Mouse (Mus musculus): Measurements from ENCODE around the gene Crat.
"Not testable (repeated sequence)": the region's sequence is repeated elsewhere in the genome, so short reads cannot be mapped to it uniquely, and the experiment has no call there.

Gene Crat

GRCm38 (mm10) chr2:30440211-30440700, 24.6 kb upstream of the Crat start:
- DNase-seq (ENCODE audit: low spot score), result no peak

DNA sequence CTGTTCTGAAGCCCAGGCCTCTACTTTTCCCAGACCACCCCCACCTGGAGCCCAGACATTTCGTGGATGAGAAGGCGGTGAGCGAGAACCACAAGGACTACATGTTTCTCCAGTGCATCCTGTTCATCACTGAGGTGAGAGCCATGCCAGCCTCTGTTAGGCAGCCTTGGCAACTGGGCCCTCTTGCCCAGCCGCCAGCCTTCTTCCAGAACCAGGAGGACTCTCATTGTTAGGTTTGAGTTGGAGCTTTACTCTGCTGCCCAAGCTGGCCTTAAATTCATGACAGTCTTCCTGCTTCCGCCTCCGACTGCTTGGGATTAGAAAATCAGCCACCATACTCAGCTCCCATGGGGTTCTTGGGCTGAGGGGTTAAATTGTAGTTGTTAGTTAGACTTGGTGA, 24.0 kb upstream of the Crat start:
- DNase-seq (ENCODE audit: low spot score), result no peak

- DNase-seq (ENCODE audit: low spot score), result no peak
These were observed 22.2 kb upstream of the Crat start for GRCm38 (mm10) chr2:30437791-30438190.

GRCm38 (mm10) chr2:30436809-30437208, 21.2 kb upstream of the Crat start:
- no peak for DNase-seq (ENCODE audit: low spot score)

DNA sequence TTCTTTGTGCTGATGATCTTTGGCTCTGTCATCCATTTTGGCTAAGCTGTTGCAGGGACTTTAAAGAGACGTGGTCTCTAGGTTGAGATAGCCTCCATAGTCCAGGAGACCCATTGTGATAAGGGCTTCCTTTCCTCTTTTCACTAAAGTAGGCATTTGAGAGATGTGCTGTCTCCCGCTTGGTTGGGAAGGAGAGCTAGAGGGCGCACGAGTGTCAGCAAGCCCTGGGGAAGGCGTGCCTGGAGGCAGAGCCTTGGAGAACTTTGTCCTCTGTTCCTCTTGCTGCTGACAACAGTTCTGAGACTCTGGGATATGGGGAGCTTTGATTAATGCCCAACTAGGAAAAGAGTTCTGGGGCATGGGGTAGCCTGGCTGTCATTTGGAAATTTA, 20.5 kb upstream of the Crat start:
- no peak for DNase-seq (ENCODE audit: low spot score)

- peak; percentile 70 for DNase-seq (ENCODE audit: low spot score)
These were observed 19.9 kb upstream of the Crat start for GRCm38 (mm10) chr2:30435326-30436155.

DNA sequence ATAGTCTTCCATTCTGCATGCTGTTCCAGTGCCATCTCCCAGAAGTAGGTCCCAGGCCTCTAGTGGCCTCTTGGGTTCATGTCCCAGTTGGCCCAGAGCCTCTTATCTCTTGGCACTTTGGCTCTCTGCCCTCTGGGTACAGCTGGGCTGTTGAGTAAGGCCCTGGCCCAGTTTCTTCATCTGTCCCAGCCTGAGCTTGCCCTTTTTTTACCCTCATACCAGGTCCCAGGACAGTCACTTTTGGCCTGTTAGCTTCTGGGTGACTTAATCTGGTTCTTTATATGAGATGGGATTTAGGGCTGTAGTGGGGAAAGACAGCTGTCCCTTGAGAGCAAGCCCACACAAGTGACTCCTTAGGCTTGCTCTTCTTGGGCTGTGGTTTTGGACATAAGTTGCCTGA, 13.5 kb upstream of the Crat start:
- no peak for DNase-seq (ENCODE audit: low spot score)

GRCm38 (mm10) chr2:30421432-30421831, 5.8 kb upstream of the Crat start:
- DNase-seq (ENCODE audit: low spot score), result no peak

GRCm38 (mm10) chr2:30419112-30419511, 3.5 kb upstream of the Crat start:
- DNase-seq (ENCODE audit: low spot score), result no peak

DNA sequence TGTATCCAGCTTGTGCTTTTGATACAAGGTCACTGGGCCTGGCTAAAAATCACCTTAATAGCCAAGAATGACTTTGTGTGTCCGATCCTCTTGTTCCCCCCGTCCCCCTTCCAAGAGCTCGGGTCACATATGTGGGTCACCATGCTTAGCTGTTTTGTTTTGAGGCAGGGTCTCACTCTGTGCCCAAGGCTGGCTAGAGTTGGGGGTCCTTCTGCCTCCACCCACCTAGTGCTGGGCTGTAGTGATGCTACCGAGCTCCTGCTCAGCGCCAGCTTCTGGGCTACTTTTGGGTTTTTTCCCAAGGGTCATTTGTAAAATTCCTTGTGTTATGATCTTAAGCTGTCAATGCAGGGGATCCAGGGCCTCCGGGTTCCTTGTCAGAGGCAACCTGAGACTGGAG, 2.6 kb upstream of the Crat start:
- DNase-seq (ENCODE audit: low spot score), result no peak

DNA sequence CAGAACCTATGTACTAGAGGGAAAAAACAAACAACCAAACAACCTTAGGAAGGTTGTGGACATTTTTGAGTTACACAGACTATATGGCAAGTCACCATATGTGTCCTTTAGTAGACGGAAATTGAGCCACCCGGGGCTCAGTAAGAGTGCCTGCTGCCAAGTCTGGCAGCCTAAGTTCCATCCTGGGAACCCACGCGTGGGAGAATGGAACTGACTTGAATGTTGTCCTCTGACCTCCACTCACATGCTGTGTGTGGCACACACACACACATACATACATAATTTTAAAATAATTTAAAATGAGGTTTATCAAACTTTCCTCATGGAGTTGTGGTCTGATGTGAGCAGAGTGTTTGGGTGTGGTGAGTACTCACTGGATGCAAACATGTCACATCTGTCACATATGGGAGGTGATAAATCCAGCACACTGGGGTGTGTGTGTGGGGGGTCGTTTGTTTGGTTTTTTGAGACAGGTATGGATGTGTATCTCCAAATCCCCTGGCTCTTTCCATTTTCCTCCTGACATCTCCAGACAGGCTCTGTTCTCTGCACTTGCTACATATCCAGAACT, 2.1 kb upstream of the Crat start:
- no peak for DNase-seq (ENCODE audit: low spot score)

GRCm38 (mm10) chr2:30417154-30417553, 1.5 kb upstream of the Crat start:
- not testable (repeated sequence) for DNase-seq (ENCODE audit: low spot score)

DNA sequence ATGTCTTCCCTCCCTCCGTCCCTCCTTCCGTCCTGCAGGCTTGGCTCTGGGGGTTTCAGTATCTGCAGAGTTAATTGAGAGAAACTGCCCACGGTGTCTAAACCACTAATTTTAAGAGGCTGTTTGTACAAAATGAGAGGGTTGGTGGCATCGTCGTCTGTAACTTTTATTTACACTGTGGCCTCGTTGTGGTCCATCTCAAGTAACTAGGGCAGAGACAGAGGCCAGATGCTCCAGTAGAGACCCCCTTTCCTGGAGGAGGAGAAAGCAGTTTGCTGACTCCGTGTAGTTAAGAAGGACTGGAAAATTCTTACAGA, 994 bp upstream of the Crat start:
- no peak for DNase-seq (ENCODE audit: low spot score)

DNA sequence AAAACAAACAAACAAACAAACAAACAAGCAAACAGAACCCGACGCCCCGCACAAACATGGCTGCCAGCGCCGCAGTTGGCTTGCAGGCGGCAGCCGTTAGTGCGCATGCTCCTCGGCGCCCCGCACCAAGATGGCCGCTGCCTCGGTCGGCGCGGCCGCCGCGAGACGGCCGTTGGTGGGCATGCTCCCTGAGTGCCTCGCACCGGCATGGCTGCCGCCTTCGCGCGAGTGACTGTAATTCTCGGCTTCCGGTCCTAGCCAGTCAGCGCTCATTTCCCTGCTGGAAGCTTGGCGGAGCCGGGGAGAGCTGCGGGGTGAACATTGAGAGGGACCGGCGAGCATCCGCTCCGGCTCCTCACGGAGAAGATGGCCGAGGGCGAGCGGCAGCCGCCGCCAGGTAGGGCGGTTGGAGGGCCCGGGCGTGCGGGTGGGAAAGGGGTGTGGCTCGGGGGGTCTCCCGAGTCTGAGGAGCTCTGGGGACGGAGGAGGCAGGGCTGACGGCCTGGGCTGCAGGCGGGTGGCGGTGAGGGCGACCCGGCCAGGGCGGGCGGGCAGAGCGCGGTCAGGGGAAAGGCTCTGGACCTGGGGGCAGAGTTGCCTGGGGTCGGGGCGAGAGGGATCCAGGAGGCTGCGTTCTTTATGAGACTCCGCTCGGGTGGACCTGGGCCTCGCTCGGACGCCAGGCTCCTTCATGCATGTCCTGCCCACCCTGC, 479 bp upstream of the Crat start, which contains the start of gene Ptpa:
Ptpa (plus strand) TSS at position 104 of the 713 bp plus-strand sequence.
- peak; percentile 77 for DNase-seq (ENCODE audit: low spot score)

DNA sequence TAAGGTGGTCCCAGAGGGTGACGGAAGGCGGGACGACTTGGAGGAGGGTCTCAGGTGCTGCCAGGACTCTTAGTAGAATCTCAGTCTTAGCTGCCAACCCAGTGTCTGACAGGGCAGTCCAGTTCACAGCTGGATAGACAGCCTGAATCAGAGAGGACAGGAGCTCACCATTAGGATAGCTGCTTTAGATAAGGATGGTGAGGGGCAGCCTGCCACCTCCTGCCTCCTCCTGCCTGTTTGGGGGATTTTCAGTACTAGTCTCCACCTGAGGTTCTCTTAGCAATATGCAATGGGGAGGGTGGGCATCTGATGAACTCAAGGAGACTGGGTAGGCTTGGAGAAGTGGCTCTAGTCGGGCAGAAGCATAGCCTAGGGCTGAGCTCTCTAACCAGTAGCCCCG, 932 bp downstream of the Crat start:
- DNase-seq (ENCODE audit: low spot score), result no peak

DNA sequence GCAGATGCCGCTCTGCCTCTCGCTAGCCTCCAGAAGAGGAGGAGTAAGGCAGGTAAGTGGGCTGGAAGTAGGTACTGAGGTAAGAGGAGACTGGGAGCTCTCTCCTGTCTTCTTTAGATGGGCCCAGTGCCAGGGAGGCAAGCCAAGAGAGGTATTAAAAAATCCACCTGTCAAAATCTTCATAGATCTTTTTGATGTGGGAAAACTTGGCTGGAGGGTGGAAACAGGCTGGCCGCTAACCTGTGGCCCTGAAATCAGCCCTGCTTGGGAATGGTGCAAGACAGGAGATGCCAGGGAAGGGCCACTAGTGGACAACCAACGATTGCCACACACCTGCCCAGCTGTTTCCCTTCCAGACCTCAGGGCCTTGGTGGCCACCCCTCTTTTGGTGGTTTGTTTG, 1.5 kb downstream of the Crat start:
- no peak for DNase-seq (ENCODE audit: low spot score)

- no peak for DNase-seq (ENCODE audit: low spot score)
These were observed 2.3 kb downstream of the Crat start for GRCm38 (mm10) chr2:30413038-30413973.

- DNase-seq (ENCODE audit: low spot score), result no peak
These were observed 6.0 kb downstream of the Crat start for GRCm38 (mm10) chr2:30409454-30410176.

DNA sequence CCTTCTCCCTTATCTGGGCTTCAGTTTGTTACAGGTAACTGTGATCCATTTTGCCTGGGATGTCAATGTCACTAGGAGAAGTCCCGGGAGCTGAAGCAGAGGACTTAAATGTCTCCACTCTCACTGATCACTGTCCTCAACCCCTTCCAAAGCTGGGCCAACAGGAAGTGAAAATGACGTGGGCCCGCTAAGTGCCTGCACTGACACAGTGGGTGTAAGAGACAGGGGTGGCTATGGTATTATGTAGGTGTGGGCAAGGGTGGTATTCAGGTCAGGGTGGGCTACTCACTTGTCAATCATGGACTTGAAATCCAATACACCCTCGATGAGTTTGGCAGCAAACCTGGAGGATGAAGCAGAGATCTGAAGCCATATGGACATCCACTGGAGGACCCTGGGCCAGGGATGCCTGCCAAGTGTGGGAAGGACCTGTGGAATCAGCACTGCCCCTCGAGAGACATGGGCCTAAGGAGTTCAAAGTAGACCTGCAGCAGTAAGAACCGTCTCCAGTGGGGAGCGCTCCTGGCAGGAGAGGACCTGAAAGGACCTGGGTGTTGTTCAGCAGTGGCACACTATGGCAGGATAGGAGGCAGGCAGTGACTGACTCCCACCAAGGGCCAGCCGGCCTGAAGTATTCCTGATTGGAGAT, 7.0 kb downstream of the Crat start:
- DNase-seq (ENCODE audit: low spot score), result no peak

- no peak for DNase-seq (ENCODE audit: low spot score)
These were observed 7.8 kb downstream of the Crat start for GRCm38 (mm10) chr2:30407778-30408177.

DNA sequence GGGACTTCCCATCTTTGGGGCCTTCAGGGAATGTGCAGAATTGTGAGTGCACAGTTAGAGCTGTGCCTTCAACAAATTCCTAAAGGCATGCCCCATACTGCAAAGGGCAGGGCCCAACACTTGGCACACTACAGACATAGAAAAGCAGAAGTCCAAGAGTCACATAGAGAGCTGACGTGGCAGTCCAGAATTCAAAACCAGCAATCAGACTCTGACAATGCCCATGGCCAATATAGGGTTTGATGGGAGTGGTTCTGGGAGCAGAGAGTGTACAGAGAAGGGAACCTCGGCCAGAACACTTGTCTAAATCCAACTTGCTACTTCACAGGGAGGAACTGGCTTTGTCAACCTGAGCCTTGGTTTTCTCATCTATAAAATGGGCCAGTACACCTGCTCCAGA, 8.4 kb downstream of the Crat start:
- DNase-seq (ENCODE audit: low spot score), result no peak
